Mouse (Mus musculus): ENCODE results near the gene Arvcf.
A peak's percentile ranks its signal among the peaks of the same experiment; 100 is the strongest.

The Arvcf gene

DNA sequence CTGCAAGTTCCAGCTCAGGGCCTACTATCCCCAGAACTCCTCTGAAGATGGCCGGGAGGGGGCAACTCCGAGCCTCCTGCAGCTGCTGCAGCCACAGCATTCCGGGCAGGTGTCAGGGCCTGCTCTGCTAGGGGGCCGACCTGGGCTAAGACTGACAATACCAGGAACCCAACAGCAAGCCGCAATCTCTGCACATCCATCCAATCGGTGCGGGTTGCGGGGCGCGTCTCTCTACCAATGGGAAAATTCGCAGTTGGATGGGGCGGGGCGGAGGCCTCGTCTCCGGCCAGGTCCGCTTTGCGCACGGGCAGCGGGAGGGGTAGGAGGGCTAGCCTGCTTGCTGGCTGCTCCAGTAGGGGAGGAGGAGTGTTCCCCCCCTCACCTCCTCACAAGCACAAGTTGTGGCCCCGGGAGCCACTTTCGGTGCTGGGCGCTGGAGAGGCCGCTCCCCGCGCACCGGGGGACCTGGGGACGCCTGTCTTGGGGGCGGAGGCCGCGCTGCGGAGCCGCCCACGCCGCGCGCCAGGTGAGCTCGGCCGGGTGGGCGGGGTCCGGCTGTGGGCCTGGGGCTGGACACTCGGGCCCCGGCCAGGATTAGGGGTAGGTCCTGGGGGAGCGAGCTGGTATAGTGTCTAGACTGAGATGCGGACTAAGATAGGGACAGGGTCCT is at the start of gene Arvcf, which contains the start of gene Tango2:
Gene Arvcf, plus strand, starts transcription at position 252 of the 670 bp plus-strand sequence.
Gene Tango2, minus strand, starts transcription at position 173 of the 670 bp plus-strand sequence.
- DNase-seq, result peak; percentile 96 to 98

DNA sequence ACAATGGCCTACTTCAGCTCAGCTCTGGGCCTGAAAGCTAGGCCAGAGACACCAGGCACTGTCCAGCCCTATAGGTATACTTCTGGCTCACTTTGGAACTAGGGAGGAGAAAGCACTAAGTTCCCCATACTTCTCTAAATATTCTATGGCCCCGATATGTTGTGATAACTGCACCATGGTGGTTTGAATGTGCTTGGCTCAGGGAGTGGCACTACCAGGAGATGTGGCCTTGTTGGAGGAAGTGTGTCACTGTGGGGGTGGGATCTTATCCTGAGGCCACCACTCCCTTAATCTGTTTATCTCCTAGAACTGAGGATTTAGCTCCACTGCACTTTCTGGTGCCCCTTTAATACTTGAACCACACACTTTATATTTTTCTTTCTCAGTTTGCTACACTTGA is 39.8 kb upstream of the Arvcf start:
- DNase-seq, result no peak

DNA sequence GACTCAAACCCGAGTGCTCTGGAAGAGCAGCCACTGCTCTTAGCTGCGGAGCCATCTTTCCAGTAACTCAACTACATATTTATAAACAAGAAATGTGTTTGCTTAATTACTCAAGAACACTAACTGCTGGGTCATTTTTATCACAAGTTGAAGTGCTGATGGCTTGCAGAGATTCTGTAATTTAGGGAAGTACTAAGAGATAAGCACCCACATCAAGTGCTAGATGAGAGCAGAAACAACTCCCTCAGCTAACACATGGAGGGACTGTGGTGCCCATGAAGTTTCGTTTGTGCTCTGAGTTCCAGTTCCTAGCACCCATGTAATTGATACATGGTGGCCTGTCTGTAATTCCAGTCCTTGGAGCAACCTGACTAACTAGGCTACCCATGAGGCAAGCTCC is 29.0 kb upstream of the Arvcf start:
- DNase-seq, result no peak

DNA sequence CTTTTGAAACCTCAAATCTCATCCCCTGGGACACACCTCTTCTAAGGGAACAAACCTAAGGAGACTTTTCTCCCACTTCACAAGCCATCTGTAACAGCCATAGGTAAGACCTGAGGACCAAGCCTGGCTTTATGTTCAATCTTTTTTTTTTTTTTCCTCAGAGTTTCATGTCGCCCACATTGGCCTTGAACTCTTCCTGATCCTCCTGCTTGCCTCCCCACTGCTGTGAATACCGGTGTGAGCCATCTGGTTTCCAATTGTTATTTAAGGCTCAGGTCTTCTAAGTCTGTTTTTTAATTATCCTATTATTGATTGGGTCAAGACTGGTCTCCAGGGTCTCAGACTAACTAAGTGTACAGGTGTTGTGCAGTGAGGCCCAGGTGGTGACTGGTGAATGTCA is 26.5 kb upstream of the Arvcf start:
- no peak for DNase-seq

DNA sequence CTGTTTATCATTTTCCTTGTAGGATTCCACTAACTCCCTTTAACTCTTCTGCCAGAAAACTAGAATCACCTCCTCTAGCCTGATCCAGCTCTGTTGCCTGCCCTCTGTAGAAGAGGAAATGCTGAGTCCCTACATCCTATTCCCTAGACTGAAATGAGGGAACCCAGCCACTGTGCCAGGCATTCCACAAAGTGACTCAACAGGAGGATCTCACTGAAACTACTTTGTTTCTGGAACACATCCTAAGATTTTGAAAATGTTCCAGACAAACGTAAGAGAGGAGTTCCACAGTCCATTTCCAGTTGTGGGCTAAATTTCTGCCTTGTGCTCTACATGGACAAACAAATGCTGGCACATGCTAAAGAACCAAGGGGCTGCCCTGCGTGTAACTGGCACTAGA is 24.5 kb upstream of the Arvcf start:
- DNase-seq, result no peak

DNA sequence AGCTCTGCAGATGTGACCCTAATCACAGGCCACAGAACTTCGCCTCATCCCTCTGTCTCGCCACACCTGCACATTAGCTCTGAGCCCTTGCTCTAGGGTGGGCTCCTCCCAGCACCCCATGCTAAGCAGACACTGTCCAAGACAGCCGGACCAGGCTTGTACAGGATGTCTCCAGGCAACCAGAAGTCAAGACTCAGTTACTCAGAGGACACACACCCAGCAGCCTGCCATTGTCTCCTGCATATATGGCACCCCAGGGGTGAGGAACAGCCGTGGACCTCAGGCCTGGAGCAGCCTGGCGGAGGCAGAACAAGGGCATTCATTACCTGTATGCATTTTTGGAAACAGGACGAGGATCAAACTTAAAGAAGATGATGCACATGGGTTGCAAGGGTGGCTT is 24.0 kb upstream of the Arvcf start:
- DNase-seq, result no peak

DNA sequence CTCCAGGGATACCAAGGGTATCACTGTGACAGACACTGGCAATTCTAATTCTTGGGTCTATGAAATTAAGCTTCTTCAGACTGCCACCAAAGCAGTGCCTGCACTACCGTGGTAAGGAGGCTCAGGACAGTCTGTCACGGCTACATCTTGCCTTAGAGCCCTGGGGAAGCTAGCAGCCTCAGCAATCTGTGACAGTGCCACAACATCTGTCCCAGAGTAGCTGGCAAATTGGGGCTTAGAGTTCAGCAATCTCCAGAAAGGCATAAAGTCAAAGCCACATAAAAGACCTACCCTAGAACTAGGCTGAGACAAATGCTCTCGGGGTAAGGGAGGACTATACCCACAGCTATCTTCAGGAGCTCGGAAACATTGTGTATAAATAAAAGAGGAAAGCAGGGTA is 22.2 kb upstream of the Arvcf start:
- DNase-seq, result no peak

DNA sequence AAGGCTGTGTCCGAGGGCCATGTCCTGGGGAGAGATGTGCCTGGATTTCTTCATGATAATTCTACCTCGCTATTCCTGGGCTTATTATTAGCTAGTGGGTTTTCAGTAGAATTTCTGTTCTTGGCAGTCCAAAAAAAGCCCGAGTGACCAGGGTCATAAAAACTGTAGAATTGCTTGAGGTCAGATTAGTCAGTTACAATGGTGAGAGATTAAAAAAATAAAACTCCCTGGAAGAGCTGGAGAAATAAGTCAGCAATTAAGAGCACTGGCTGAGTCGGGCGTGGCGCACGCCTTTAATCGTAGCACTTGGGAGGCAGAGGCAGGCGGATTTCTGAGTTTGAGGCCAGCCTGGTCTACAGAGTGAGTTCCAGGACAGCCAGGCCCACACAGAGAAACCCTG is 20.0 kb upstream of the Arvcf start:
- no peak for DNase-seq

DNA sequence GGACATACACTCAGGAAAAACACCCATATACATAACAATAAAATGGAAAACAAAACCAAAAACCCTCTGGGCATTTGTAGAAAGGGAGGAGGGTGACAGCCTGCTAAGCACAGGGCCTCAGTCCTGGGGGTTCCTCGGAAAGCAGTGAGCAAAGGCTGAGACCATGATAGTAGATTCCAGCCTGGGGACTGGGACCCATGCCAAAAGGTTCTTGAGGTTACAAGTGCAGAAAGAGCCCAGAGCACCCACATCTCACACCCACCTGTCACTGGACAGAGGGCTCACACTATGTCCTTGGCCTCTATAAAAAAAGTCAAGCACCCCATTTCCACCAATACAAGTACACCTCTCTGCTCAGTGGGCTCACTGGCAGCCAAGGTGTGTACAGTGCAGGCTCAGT is 19.5 kb upstream of the Arvcf start:
- DNase-seq, result peak in 1 of 2 experiments; percentile 44

DNA sequence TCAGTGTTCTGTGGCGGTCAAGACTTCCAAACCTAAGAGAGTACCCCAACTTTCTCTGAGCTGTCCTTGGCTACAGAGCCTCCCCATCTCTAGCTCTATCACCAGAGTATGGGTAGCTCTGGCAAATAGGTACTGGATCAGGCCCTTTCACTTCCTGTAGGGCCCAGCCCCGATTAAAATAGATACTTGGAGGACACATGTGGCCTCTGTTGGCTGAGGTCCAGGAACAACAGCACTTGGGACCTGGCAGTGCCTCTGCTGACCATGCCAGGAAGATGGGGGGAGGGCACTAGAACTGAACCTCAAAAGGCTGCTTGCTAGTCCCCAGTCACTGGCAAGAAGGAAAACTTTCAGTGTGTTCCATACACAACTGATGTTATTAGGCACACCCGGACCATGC is 14.0 kb upstream of the Arvcf start:
- DNase-seq, result peak; percentile 58 to 70

DNA sequence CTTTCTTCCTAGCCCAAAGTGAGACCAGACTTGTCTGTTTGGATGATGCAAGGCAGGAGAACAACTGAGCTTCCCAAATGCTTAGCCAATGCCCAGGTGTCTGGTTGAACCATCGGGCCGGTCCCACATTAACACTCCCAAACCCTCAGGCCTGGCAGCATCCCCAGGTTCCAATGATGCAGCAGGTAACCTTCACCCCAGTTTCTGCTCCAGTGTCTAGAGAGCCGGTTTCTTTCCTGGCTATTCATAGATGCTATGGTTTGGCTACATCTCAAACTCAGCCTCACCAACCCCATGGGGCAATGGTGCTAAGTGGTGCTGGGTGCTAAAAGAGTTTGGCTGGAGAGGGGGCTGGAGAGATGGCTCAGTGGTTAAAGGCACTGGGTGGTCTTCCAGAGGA is 12.0 kb upstream of the Arvcf start:
- DNase-seq, result no peak

DNA sequence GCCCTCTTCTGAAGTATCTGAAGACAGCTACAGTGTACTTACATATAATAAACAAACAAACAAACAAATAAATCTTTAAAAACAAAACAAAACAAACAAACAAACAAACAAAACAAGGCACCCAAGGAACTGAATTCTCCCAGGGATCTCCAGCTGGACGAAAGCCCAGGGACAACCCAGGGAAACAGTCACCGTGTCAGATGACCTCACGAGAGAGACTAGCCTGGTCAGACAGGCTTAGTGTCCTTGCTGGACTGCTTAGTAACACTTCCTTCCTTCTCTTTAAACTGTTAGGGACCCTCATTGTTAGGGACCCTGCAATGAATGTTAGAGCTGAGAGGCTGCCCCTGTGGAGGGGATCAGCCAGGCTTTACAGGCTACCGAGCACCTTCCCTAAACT is 10.7 kb upstream of the Arvcf start:
- no peak for DNase-seq

DNA sequence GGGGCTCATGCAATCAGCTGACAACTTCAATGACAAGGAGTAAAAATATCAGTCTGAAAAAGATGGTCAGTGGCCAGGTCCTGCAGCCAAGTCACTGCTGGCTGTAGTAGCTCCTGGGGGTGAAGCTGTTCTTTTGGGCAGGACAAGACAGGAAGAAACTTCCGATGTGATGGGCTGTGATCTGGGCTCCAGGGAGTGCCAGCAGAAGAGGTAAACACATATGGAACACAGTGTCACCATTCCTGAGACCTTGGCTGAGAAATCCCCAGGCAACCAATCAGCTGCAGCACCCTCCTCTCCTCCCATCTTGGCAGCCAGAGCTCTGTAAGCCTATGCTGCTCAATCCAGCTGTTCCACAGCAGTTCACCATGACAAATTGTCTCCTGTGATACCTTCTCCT is 8.1 kb upstream of the Arvcf start:
- no peak for DNase-seq

DNA sequence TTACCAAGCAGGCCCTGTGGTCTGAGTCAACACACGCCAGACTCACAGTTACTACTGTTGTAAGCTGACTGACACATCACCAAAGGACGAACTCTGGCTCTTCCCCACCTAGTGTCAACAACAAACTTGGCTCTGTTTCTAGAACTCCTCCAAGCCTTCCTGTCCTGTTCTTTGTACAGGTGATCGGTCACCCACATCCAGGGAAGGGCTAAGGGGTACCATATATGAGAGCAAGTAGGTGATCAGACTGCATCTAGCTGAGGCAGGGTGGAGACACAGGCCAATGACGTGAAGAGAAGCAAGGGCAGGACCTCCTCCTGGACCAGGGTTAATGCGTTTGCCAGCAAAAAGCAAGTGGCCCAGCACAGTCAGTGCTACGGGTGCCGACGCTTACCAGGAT is 6.4 kb upstream of the Arvcf start:
- peak; percentile 19 to 52 for DNase-seq

DNA sequence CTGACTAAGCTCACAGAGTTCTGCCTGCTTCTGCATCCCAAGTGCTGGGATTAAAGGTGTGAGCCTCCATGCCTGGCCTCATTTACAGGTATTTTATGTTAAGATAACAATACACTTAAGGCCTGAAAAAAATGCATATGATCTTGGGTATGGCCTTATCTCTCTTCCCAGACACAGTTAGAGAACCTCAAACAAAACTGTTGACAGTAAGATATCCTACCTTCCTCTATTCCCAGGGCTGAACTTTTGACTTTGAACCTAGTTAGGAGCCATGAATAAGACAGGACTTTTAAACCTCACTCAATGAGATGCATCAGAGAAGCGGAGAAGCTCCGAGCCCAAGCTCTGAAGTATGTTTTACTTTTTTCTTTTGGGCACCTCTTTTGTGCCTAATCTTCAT is 5.9 kb upstream of the Arvcf start:
- DNase-seq, result peak in 1 of 2 experiments; percentile 17

DNA sequence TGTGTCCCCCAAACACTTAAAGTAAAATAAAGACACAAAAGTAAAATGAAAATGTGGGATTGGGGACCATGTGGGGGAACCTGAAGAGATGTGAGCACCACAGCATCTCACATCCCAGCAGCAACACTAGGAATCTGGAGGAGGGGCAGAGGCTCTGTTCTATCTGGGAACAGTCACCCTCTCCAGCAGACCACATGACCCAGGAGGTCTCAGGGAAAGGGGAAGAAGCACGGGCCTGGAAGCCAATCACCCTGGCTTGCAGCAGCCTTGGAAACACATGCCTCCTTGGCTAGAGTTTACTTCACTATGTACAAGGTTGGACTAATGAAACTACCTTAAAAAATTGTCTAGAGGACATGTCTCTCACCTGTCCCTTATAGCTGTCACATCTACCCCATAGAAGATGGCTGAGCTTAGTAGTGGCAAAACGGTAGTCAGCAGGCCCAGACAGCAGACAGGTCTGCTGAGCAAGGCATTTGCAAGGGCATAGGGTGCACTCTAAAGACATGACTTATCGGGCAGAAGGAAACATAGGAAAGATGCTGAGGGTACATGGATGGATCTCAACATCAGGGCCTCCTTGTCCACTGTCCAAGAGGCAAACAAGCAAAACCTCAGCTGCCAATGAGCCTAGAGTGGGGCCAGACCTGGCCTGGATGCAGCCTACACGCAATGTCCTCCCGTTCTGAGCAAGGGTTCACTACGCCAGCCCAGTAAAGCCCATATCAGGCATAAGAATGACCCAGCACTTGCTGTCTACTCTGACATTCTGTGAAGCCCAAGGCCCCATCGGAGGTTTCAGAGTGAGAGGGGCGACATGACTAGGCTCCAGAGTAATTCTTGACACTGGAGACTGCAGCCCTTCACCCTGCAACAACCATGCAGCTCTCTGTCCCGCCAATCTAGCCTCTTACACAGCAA is 5.1 kb upstream of the Arvcf start:
- peak in 1 of 2 experiments; percentile 43 for DNase-seq

DNA sequence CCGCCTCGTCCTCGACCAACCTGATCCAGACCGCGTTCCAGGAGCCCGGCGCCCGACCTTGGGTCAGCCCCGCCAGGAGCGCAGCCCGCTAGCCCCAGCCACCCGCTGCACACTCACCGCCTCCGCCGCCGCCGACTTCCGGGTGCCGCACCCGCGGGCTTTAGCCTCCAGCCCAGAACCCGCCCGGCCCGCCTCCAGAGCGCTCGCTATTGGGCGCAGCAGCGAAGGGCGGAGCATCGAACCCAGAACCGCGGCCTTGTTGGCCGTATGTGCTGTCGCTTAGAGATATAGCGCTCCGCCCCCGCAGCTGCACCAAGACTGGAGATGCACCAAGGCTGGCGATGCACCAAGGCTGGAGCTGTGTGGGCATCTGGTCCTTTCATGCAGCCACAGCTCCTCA is 4.2 kb upstream of the Arvcf start:
- DNase-seq, result peak; percentile 96 to 98

DNA sequence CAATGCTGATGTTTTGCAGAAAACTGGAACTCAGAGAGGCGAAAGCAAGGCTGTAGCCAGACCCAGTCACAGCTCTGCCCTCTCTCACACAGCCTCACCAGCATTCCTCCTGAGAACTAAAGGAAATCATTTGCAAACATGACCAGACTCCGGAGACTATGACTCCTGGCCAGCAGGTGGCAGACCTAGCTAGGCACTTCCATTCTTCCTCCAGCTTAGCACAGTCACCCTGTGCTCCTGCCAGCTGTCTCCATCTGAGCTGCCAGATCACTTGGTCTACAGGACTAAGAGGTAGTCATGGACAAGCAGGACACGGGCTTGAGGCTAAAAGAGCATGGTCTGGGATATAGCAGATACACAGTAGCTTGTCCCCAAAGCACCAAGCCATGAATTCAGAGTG is 2.7 kb upstream of the Arvcf start:
- peak; percentile 93 to 95 for DNase-seq

DNA sequence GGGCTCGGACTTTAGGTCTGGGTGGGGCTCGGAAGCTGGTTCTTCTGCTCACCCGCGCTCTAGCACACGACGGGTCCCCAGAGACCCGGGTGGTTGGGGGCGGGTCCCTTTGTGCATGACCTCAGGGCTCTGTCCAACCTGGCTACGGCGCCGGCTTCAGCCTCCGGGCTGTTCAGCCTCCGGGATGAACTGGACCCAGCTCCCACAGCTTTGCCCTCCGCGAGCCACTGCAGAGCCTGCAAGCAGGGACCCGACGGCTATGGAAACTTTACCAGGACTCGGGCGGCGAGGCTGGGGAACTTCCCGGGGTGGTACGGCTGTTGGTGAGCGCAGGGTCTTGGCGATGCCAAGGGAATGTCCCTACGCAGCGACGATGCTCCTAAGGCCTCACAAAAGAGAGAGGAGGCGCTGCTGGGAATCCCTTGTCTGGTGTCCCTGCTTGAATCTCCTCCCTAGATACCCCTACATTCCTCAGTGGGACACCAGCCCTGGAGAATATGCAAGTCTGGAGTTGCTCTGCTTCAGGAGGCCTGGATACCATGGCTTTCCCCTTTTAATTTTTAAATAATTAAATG is 706 bp downstream of the Arvcf start:
- DNase-seq, result peak; percentile 56 to 78

DNA sequence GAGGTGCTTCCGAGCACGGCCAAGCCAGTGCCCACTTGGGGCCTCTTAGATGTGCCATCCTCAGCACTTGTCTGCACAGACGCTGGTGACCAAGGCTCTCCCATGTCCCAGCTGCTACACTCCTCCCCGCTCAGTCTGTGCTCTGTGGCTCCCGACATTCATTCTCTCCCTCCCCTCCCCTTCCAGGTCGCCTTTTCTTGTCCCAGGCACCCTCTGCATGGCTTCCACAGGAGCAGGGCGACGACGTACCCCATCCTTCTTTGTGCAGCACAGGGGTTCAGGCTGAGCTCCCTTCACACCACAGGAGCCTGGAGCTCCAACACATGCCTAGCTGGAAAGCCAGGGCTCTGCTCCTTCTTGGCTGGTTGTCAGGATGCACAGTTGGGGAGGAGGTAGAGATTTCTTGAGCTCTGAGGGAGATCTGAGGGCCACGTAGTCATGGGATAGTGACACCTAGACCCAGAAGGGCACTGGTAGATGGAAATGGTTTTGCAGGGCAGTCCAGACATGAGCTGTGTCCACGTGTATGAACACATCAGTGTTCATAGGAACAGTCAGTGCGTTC is 1.9 kb downstream of the Arvcf start:
- DNase-seq, result no peak

DNA sequence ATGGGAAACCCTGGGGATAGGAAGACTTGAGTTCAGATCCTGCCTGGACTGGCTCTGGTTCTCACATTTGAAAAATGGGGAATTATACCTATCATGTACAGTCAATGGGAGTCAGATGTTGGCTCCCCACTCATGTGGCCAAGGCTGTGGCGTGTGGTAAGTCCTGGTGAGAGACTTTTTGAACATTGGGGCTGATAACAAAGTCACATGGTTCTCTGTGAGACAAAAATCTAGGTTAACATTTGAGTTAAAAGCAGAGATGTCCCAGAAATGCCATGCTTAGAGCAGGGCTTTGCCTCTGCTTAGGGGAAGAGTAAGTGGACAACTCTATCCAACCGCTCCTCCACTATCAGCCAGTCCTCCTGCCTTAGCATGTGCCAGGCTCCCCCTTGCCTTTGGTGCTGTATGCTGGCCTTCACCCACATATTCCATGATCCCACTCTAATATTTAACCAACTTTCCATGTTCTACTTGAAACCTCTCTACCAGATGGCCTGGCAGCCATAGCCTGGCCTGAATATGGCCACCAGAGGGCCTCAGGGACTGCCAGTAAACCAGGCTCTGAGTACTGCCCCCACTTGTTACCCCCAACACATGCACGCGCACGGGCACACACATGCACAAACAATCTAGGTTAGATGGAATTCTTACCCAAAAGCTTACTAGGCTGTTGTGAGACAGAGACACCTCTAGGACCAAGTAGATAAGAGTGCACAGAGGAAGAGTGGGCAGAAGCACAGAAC is 3.5 kb downstream of the Arvcf start:
- peak; percentile 73 to 83 for DNase-seq

DNA sequence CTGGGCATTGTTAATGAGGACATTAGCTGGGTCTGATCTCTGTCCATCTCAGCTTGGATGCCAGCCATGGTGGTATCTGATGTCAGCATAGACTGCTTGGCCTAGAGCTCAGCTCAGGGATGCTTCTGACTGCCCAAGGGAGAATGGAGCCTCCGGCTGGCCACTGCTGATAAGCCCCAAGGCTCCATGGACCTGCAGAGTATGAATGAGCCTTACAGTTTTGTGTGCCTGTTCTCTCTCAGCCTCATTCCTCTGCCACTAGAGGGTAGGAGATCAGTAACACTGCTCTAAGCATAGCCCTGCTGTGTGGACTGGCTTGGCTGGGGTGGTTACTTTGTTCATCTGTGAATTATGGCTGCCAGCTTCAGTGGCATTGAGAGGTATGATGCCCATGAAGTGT is 5.1 kb downstream of the Arvcf start:
- DNase-seq, result peak in 1 of 2 experiments; percentile 22

DNA sequence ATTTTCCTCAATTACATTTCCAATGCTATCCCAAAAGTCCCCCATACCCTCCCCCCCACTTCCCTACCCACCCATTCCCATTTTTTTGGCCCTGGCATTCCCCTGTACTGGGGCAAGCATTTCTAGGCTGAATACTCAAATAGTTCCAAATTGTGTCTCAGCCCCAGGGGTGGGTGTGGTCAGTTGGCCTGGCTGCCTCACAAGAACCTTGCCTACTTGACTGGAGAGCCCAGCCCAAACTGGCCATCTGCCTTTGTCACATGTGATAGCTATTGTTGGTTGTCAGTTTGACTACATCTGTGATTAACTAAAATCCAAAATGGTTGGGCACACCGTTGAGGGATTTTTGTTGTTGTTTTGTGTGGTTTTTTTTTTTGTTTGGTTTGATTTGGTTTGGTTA is 9.0 kb downstream of the Arvcf start:
- no peak for DNase-seq

Data from kidney, postnatal 25 days (tissue).